Mouse (Mus musculus) kidney, adult 2 months (tissue): Measurements from ENCODE around the gene Uox.

Experiments used
- CTCF ChIP-seq: fragments of 200-500 bp; conservative IDR thresholded peaks from 2 replicates; pipeline ENCODE4 v1.5.1; 2011; ENCODE audit warnings: low read depth, mild to moderate bottlenecking, control low read depth, low read length, moderate library complexity, mixed read lengths; ENCODE audit not compliant: insufficient read depth, insufficient read length
- POLR2A ChIP-seq: fragments of 200-500 bp; IDR thresholded peaks from one replicate; pipeline ENCODE4 v1.6.1; 2011; ENCODE audit warnings: low read depth, low read length, control low read depth

- no peak for TF ChIP-seq POLR2A
- no peak for TF ChIP-seq CTCF
Observed at GRCm38 (mm10) chr3:146569594-146569993, 632 bp upstream of the Uox start.
